Mouse (Mus musculus): ENCODE measurements at regions not wholly inside any gene's neighbourhood (a gene's known extent, or its start where the extent isn't known, plus 50 kb on each side); places are given as distances from the start of the nearest gene placed in this dataset.

- no peaks in the 10 kb centered on the region for H3K36me3 ChIP-seq (ENCODE audit: control insufficient read depth, insufficient read depth, low read length)
- no peaks in the 10 kb centered on the region for H3K27me3 ChIP-seq (replicated peaks; ENCODE audit: control insufficient read depth, insufficient read depth, low read length)
- ATAC-seq (replicated peaks; ENCODE audit: low FRiP score, low TSS enrichment, low read depth) (no peak), DNase-seq (ENCODE audit: low spot score) (no peak)
- H3K4me3 ChIP-seq (ENCODE audit: low read depth, low read length), result no peak overlapping the region
- no peak overlapping the region for H3K9ac ChIP-seq (ENCODE audit: low read length)
- 62% methylated on average over 9 of the region's 9 CpGs for WGBS
- no peak overlapping the region for H3K27ac ChIP-seq (ENCODE audit: low read depth)
- 0 out of 2 replicates have a peak, but pooled peaks cover 4% of the 10 kb centered on the region for H3K4me1 ChIP-seq (replicated peaks; ENCODE audit: control insufficient read depth, insufficient read depth, low read length)
- no peak overlapping the region for H3K4me2 ChIP-seq (ENCODE audit: low read length)
- H3K9me3 ChIP-seq (ENCODE audit: control insufficient read depth, low read length), result no peaks in the 10 kb centered on the region
Measured at GRCm38 (mm10) chr9:47286930-47287722, 242.8 kb upstream of the Cadm1 start.

- no peak overlapping the region for H3K9ac ChIP-seq (ENCODE audit: low read length)
- no peaks in the 10 kb centered on the region for H3K27me3 ChIP-seq (replicated peaks; ENCODE audit: control insufficient read depth, insufficient read depth, low read length)
- no peak overlapping the region for H3K27ac ChIP-seq (ENCODE audit: low read depth)
- ATAC-seq (replicated peaks; ENCODE audit: low FRiP score, low TSS enrichment, low read depth) (no peak), DNase-seq (ENCODE audit: low spot score) (no peak)
- H3K36me3 ChIP-seq (ENCODE audit: control insufficient read depth, insufficient read depth, low read length), result no peaks in the 10 kb centered on the region
- no peak overlapping the region for H3K4me2 ChIP-seq (ENCODE audit: low read length)
- H3K4me3 ChIP-seq (ENCODE audit: low read depth, low read length), result no peak overlapping the region
- H3K4me1 ChIP-seq (replicated peaks; ENCODE audit: control insufficient read depth, insufficient read depth, low read length), result 0 out of 2 replicates have a peak, but pooled peaks cover 4% of the 10 kb centered on the region
- H3K9me3 ChIP-seq (ENCODE audit: control insufficient read depth, low read length), result no peaks in the 10 kb centered on the region
- 50% methylated on average over 7 of the region's 7 CpGs for WGBS
Measured at GRCm38 (mm10) chr9:47288587-47289199, 241.3 kb upstream of the Cadm1 start.

GRCm38 (mm10) chr9:47300633-47301032, 229.3 kb upstream of the Cadm1 start:
- H3K27me3 ChIP-seq (replicated peaks; ENCODE audit: control insufficient read depth, insufficient read depth, low read length), result 0 out of 2 replicates have a peak, but pooled peaks cover 2% of the 10 kb centered on the region
- no peak overlapping the region for H3K27ac ChIP-seq (ENCODE audit: low read depth)
- WGBS, result 62% methylated on average over 1 of the region's 1 CpGs
- no peaks in the 10 kb centered on the region for H3K4me1 ChIP-seq (replicated peaks; ENCODE audit: control insufficient read depth, insufficient read depth, low read length)
- DNase-seq (ENCODE audit: low spot score) (no peak), ATAC-seq (replicated peaks; ENCODE audit: low FRiP score, low TSS enrichment, low read depth) (no peak)
- H3K9me3 ChIP-seq (ENCODE audit: control insufficient read depth, low read length), result no peaks in the 10 kb centered on the region
- H3K4me2 ChIP-seq (ENCODE audit: low read length), result no peak overlapping the region
- no peak overlapping the region for H3K4me3 ChIP-seq (ENCODE audit: low read depth, low read length)
- no peaks in the 10 kb centered on the region for H3K36me3 ChIP-seq (ENCODE audit: control insufficient read depth, insufficient read depth, low read length)
- no peak overlapping the region for H3K9ac ChIP-seq (ENCODE audit: low read length)

DNA sequence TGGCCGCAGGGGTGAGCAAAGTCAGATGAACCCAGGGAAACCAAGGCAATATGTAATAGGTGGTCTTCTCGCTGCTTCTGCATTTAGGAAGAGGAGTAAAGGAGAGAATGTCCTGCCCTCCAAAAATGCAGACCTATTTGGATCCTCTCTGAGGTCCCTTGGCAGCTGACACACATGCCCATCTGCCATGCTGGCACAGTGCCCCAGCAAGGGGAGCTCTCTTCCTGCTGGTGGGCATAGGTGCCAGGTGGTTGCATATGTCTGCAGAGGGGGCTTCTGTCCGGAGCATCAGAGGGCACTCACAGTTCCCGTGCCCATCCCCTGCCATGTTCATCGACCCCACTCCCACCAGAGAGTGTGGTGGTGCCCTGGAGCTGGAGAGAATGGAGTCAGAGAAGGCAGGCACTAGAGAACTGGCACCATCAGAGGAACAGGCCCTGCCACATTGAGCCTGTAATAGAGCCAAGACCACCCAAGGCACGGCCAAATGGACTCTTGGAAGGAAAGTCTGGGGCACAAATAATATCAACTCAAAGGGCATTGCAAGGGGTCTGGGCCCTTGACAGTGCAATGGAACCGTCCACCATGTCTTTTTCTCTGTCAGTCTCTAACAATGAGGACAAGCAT, 222.7 kb upstream of the Cadm1 start:
- H3K27ac ChIP-seq (ENCODE audit: low read depth), result no peak overlapping the region
- 89% methylated on average over 7 of the region's 7 CpGs for WGBS
- no peak overlapping the region for H3K4me2 ChIP-seq (ENCODE audit: low read length)
- no peak overlapping the region for H3K4me3 ChIP-seq (ENCODE audit: low read depth, low read length)
- H3K9me3 ChIP-seq (ENCODE audit: control insufficient read depth, low read length), result no peaks in the 10 kb centered on the region
- DNase-seq (ENCODE audit: low spot score) (no peak), ATAC-seq (replicated peaks; ENCODE audit: low FRiP score, low TSS enrichment, low read depth) (no peak)
- H3K9ac ChIP-seq (ENCODE audit: low read length), result no peak overlapping the region
- no peaks in the 10 kb centered on the region for H3K27me3 ChIP-seq (replicated peaks; ENCODE audit: control insufficient read depth, insufficient read depth, low read length)
- H3K4me1 ChIP-seq (replicated peaks; ENCODE audit: control insufficient read depth, insufficient read depth, low read length), result 0 out of 2 replicates have a peak, but pooled peaks cover 5% of the 10 kb centered on the region
- no peaks in the 10 kb centered on the region for H3K36me3 ChIP-seq (ENCODE audit: control insufficient read depth, insufficient read depth, low read length)

GRCm38 (mm10) chr9:47307752-47308500, 222.0 kb upstream of the Cadm1 start:
- WGBS, result 43% methylated on average over 17 of the region's 17 CpGs
- no peak for DNase-seq (ENCODE audit: low spot score)
- 0 out of 2 replicates have a peak, but pooled peaks have one; percentile 43 for ATAC-seq (replicated peaks; ENCODE audit: low FRiP score, low TSS enrichment, low read depth)

GRCm38 (mm10) chr9:47313433-47313832, 216.5 kb upstream of the Cadm1 start:
- WGBS, result 61% methylated on average over 4 of the region's 4 CpGs
- DNase-seq (ENCODE audit: low spot score) (no peak), ATAC-seq (replicated peaks; ENCODE audit: low FRiP score, low TSS enrichment, low read depth) (no peak)
- H3K27me3 ChIP-seq (replicated peaks; ENCODE audit: control insufficient read depth, insufficient read depth, low read length), result no peaks in the 10 kb centered on the region
- H3K27ac ChIP-seq (ENCODE audit: low read depth), result no peak overlapping the region
- H3K4me1 ChIP-seq (replicated peaks; ENCODE audit: control insufficient read depth, insufficient read depth, low read length), result no peaks in the 10 kb centered on the region
- no peaks in the 10 kb centered on the region for H3K9me3 ChIP-seq (ENCODE audit: control insufficient read depth, low read length)
- H3K36me3 ChIP-seq (ENCODE audit: control insufficient read depth, insufficient read depth, low read length), result no peaks in the 10 kb centered on the region
- H3K4me2 ChIP-seq (ENCODE audit: low read length), result no peak overlapping the region
- H3K9ac ChIP-seq (ENCODE audit: low read length), result no peak overlapping the region
- no peak overlapping the region for H3K4me3 ChIP-seq (ENCODE audit: low read depth, low read length)

More at GRCm38 (mm10) chr9:47307752-47308500, 222.0 kb upstream of the Cadm1 start:
- Histone ChIP-seq H3K9ac (ENCODE audit: low read length) (no peak overlapping the region), H3K4me1 (replicated peaks; ENCODE audit: control insufficient read depth, insufficient read depth, low read length) (0 out of 2 replicates have a peak, but pooled peaks cover 5% of the 10 kb centered on the region), H3K27me3 (replicated peaks; ENCODE audit: control insufficient read depth, insufficient read depth, low read length) (no peaks in the 10 kb centered on the region), H3K9me3 (ENCODE audit: control insufficient read depth, low read length) (no peaks in the 10 kb centered on the region), H3K4me3 (ENCODE audit: low read depth, low read length) (no peak overlapping the region), H3K4me2 (ENCODE audit: low read length) (no peak overlapping the region), H3K36me3 (ENCODE audit: control insufficient read depth, insufficient read depth, low read length) (no peaks in the 10 kb centered on the region), H3K27ac (ENCODE audit: low read depth) (no peak overlapping the region)

DNA sequence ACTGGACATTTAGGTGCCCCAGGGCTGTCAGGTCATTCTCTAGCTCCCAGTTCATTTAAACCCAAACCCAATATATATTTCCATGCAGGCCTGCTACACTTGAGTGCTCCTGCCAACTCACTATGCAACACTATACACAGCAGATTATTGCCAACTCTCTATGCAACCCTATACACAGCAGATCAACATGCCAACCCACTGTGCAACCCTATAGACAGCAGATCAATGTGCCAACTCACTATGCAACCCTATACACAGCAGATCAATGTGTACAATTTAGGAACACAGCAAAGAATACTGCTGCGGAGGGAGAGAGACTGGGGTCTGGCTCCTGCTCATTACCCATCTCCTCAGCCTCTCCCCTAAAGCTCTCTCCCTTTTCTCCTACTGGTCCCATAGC, 215.7 kb upstream of the Cadm1 start:
- DNase-seq (ENCODE audit: low spot score), result no peak
- H3K27ac ChIP-seq (ENCODE audit: low read depth), result no peak overlapping the region
- no peaks in the 10 kb centered on the region for H3K9me3 ChIP-seq (ENCODE audit: control insufficient read depth, low read length)
- no peaks in the 10 kb centered on the region for H3K4me1 ChIP-seq (replicated peaks; ENCODE audit: control insufficient read depth, insufficient read depth, low read length)
- no peak for ATAC-seq (replicated peaks; ENCODE audit: low FRiP score, low TSS enrichment, low read depth)
- H3K36me3 ChIP-seq (ENCODE audit: control insufficient read depth, insufficient read depth, low read length), result no peaks in the 10 kb centered on the region
- H3K9ac ChIP-seq (ENCODE audit: low read length), result no peak overlapping the region
- no peak overlapping the region for H3K4me3 ChIP-seq (ENCODE audit: low read depth, low read length)
- WGBS, result 94% methylated on average over 1 of the region's 1 CpGs
- no peaks in the 10 kb centered on the region for H3K27me3 ChIP-seq (replicated peaks; ENCODE audit: control insufficient read depth, insufficient read depth, low read length)
- no peak overlapping the region for H3K4me2 ChIP-seq (ENCODE audit: low read length)

- Histone ChIP-seq H3K27ac (ENCODE audit: low read depth) (no peak overlapping the region), H3K27me3 (replicated peaks; ENCODE audit: control insufficient read depth, insufficient read depth, low read length) (no peaks in the 10 kb centered on the region), H3K4me2 (ENCODE audit: low read length) (no peak overlapping the region), H3K9me3 (ENCODE audit: control insufficient read depth, low read length) (no peaks in the 10 kb centered on the region), H3K36me3 (ENCODE audit: control insufficient read depth, insufficient read depth, low read length) (no peaks in the 10 kb centered on the region), H3K4me1 (replicated peaks; ENCODE audit: control insufficient read depth, insufficient read depth, low read length) (no peaks in the 10 kb centered on the region), H3K9ac (ENCODE audit: low read length) (no peak overlapping the region), H3K4me3 (ENCODE audit: low read depth, low read length) (no peak overlapping the region)
- WGBS, result 88% methylated on average over 1 of the region's 1 CpGs
- DNase-seq (ENCODE audit: low spot score) (no peak), ATAC-seq (replicated peaks; ENCODE audit: low FRiP score, low TSS enrichment, low read depth) (no peak)
Measured at GRCm38 (mm10) chr9:47320345-47320744, 209.6 kb upstream of the Cadm1 start.
